8 mouse cellular contexts compared by ENCODE assay signal in genomic region chr10:93945364-93945763, GRCm38 (mm10). TPM values are rescaled to one million over a fixed set of nuclear protein-coding genes. Genes with fewer than 3 reads are reported as not detected.
DNase-seq lines count a peak whose midpoint lies in the region; ATAC-seq and TF ChIP-seq lines count a peak whose summit lies in the region.
"Had no signal": no experiment of that assay in that cellular context is flagged by ENCODE, and none has a peak within 500 bp of the region (broad histone marks: within the 10 kb centered on the region; RNA-seq: fewer than 3 reads in every experiment).

No protein-coding gene starts in this region.

- no peaks in the 10 kb centered on the region for H3K27me3 ChIP-seq in liver, embryonic 15.5 days
- no peaks in the 10 kb centered on the region for H3K27me3 ChIP-seq in stomach, embryonic 16.5 days (ENCODE audit: control insufficient read depth, insufficient read depth, low read length)
- H3K27me3 ChIP-seq: midbrain, embryonic 12.5 days had no signal

- H3K4me1 ChIP-seq in liver, embryonic 15.5 days (replicated peaks), result no peaks in the 10 kb centered on the region
- peaks cover 18% of the 10 kb centered on the region for H3K4me1 ChIP-seq in stomach, embryonic 16.5 days (ENCODE audit: control insufficient read depth, insufficient read depth, low read length)
- H3K4me1 ChIP-seq: midbrain, embryonic 12.5 days had no signal

- no peak overlapping the region for H3K9ac ChIP-seq in liver, embryonic 15.5 days
- H3K9ac ChIP-seq in stomach, embryonic 16.5 days (ENCODE audit: low read length), result no peak overlapping the region; the same call in 1 of the 2 replicates
- H3K9ac ChIP-seq: midbrain, embryonic 12.5 days had no signal

- H3K4me2 ChIP-seq in liver, embryonic 15.5 days, result no peak overlapping the region
- peak overlapping the region; percentile 16; the same call in 1 of the 2 replicates for H3K4me2 ChIP-seq in stomach, embryonic 16.5 days (ENCODE audit: low read depth, low read length)
- H3K4me2 ChIP-seq: midbrain, embryonic 12.5 days had no signal

- no peak for DNase-seq in liver
- peak; percentile 71 for DNase-seq in brain, embryonic 14.5 days (ENCODE audit: low read depth)
- DNase-seq in embryo, embryonic 9.5 days (ENCODE audit: extremely low spot score), result peak; percentile 16
- DNase-seq in layer of hippocampus, adult 2 months (ENCODE audit: low spot score in 2 of 2), result peak; percentile 38 to 41
- DNase-seq in spleen, adult 12 weeks (ENCODE audit: low spot score), result no peak

- no peak for TF ChIP-seq POLR2A in brain, embryonic 14.5 days (IDR thresholded peaks at IDR 0.05; ENCODE audit: borderline replicate concordance, extremely low read depth, insufficient read depth, insufficient read length, poor library complexity, severe bottlenecking)

- peak; percentile 60; the same call in 1 of the 2 replicates for TF ChIP-seq CTCF in brain, embryonic 14.5 days (IDR thresholded peaks at IDR 0.05; ENCODE audit: borderline replicate concordance, extremely low read depth, insufficient read depth, insufficient read length)
- TF ChIP-seq CTCF in layer of hippocampus, adult 2 months (conservative IDR thresholded peaks at IDR 0.05), result peak; percentile 78

- H3K36me3 ChIP-seq in liver, embryonic 15.5 days (replicated peaks), result no peaks in the 10 kb centered on the region
- no peaks in the 10 kb centered on the region for H3K36me3 ChIP-seq in stomach, embryonic 16.5 days (ENCODE audit: control insufficient read depth, insufficient read depth, low read length)
- H3K36me3 ChIP-seq: midbrain, embryonic 12.5 days had no signal

- 34% methylated on average over 4 of the region's 4 CpGs for WGBS in liver, embryonic 15.5 days (ENCODE audit: insufficient replicate concordance)
- WGBS in stomach, embryonic 16.5 days, result 17% methylated on average over 4 of the region's 4 CpGs

- no peak overlapping the region; the same call in 1 of the 2 replicates for H3K27ac ChIP-seq in liver, embryonic 15.5 days (replicated peaks)
- H3K27ac ChIP-seq in layer of hippocampus, adult 2 months, result no peak overlapping the region
- H3K27ac ChIP-seq in stomach, embryonic 16.5 days (ENCODE audit: low read length), result 0 out of 2 replicates have a peak overlapping the region, but pooled peaks have one; percentile 6
- H3K27ac ChIP-seq: midbrain, embryonic 12.5 days had no signal

- no peaks in the 10 kb centered on the region for H3K9me3 ChIP-seq in liver, embryonic 15.5 days (replicated peaks)
- H3K9me3 ChIP-seq in stomach, embryonic 16.5 days (replicated peaks; ENCODE audit: control insufficient read depth, low read length), result no peaks in the 10 kb centered on the region
- H3K9me3 ChIP-seq: midbrain, embryonic 12.5 days had no signal

- peak; percentile 51 for ATAC-seq in liver, embryonic 15.5 days (ENCODE audit: insufficient read depth)
- peak; percentile 57; the same call in 1 of the 2 replicates for ATAC-seq in stomach, embryonic 16.5 days (ENCODE audit: insufficient read depth, low FRiP score)

- no peak overlapping the region for H3K4me3 ChIP-seq in liver, embryonic 15.5 days (replicated peaks)
- no peak overlapping the region for H3K4me3 ChIP-seq in layer of hippocampus, adult 2 months
- no peak overlapping the region for H3K4me3 ChIP-seq in stomach, embryonic 16.5 days (replicated peaks; ENCODE audit: low read length)
- H3K4me3 ChIP-seq: midbrain, embryonic 12.5 days had no signal

RNA-seq across cellular contexts. Expression of gene Metap2, which starts 48.5 kb away (rescaled TPM):
- 150 and 162 TPM in 2 replicates for polyA plus RNA-seq in liver, embryonic 15.5 days (2015; fragmentation: Nextera tagmentation; extraction: Ambion mirVana)
- 91.3 and 154 TPM in 2 replicates for polyA plus RNA-seq in brain, embryonic 14.5 days (2012; rRNA removed)
- total RNA-seq in layer of hippocampus, adult 2 months (2021), result 100 to 1,000 TPM; 124 to 136 TPM
- polyA plus RNA-seq in stomach, embryonic 16.5 days (2015; fragmentation: Nextera tagmentation; extraction: Ambion mirVana), result 191 TPM in 2 replicates

Comparison
In these comparisons a context has a peak if more than half of its experiments do, and no peak if none do; other contexts are left out.
1. DNase-seq: peak in brain, embryonic 14.5 days (single experiment), embryo, embryonic 9.5 days (single experiment) and layer of hippocampus, adult 2 months (2 of 2); none in liver (single experiment) and spleen, adult 12 weeks (single experiment).